Comparison of ENCODE assay signal across 8 mouse cellular contexts in the genomic region with DNA sequence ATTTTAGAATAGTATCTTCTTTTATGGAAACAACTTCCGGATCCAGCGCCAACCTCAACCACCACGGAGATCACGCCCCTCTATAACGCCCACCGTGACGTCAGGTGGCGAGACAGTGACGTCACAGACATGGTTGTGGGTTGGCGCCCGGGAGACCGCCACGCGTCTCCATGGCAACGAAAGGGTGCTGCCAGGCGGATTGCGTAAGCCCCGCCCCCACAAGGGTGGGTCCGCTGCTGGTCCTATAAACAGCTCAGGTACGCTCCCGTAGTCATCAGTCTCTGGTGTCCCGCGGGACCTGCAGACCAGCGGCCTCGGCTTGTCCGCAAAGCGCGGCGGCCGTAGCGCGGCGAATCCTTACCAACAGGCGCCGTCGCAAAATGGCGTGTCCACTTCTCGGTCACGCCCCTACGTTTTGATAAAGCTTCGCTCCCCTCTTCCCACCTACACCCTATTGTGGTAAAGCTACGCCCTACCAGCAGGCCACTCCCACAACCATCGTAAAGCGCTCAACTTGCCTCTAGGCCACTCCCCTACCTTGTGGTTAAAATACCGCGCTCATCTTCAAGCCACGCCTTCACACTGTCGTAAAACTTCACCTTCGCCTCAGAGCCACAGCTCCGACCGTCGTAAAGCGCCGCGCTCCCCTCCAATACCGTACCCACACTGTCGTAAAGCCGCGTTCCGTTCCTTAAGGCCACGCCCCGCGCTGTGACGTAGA. TPM values are rescaled to one million over a fixed set of nuclear protein-coding genes. Genes with fewer than 3 reads are reported as not detected.
DNase-seq lines count a peak whose midpoint lies in the region; ATAC-seq and TF ChIP-seq lines count a peak whose summit lies in the region.

No protein-coding gene starts in this region.

- DNase-seq in 416B (ENCODE audit: low read depth) = peak; percentile 100
- DNase-seq in heart, adult 8-10 months (ENCODE audit: low spot score) = peak; percentile 99
- DNase-seq in kidney, adult 9 months = peak; percentile 100
- peak; percentile 100 for DNase-seq in limb, embryonic 14.5 days (ENCODE audit: low spot score)
- DNase-seq in midbrain, postnatal 0 days (ENCODE audit: low spot score) = peak; percentile 100
- DNase-seq in spleen, postnatal 14 days (ENCODE audit: low spot score in 2 of 2) = peak; percentile 98 to 99

- H3K36me3 ChIP-seq in embryonic facial prominence, embryonic 15.5 days = 0 out of 2 replicates have a peak, but pooled peaks cover 4% of the 10 kb centered on the region
- H3K36me3 ChIP-seq in limb, embryonic 14.5 days (ENCODE audit: control insufficient read depth, insufficient read depth, low read length) = no peaks in the 10 kb centered on the region
- no peaks in the 10 kb centered on the region for H3K36me3 ChIP-seq in midbrain, postnatal 0 days (ENCODE audit: insufficient read depth, low read length)

- TF ChIP-seq CTCF in bone marrow, adult 2 months (IDR thresholded peaks at IDR 0.05; ENCODE audit: control insufficient read depth, insufficient read depth, low read length) = no peak
- TF ChIP-seq CTCF in midbrain, postnatal 0 days (IDR thresholded peaks at IDR 0.05) = no peak

- H3K4me1 ChIP-seq in bone marrow, adult 2 months (ENCODE audit: control insufficient read depth, insufficient read depth, low read length) = peaks cover 4% of the 10 kb centered on the region
- H3K4me1 ChIP-seq in embryonic facial prominence, embryonic 15.5 days = peaks cover 33% of the 10 kb centered on the region
- H3K4me1 ChIP-seq in limb, embryonic 14.5 days (ENCODE audit: control insufficient read depth, insufficient read depth, low read length) = peaks cover 13% of the 10 kb centered on the region
- H3K4me1 ChIP-seq in midbrain, postnatal 0 days (ENCODE audit: insufficient read depth, low read length) = peaks cover 11% of the 10 kb centered on the region

- H3K9ac ChIP-seq in embryonic facial prominence, embryonic 15.5 days = peak overlapping the region; percentile 87
- H3K9ac ChIP-seq in limb, embryonic 14.5 days (ENCODE audit: low read depth, low read length, severe bottlenecking) = peak overlapping the region; percentile 85
- H3K9ac ChIP-seq in midbrain, postnatal 0 days (replicated peaks; ENCODE audit: low read length, poor library complexity, severe bottlenecking) = peak overlapping the region; percentile 91

- no peaks in the 10 kb centered on the region for H3K27me3 ChIP-seq in embryonic facial prominence, embryonic 15.5 days
- no peaks in the 10 kb centered on the region for H3K27me3 ChIP-seq in limb, embryonic 14.5 days (ENCODE audit: control insufficient read depth, insufficient read depth, low read length)
- H3K27me3 ChIP-seq in midbrain, postnatal 0 days (ENCODE audit: insufficient read depth, low read length) = no peaks in the 10 kb centered on the region

- peak overlapping the region; percentile 76 for H3K4me3 ChIP-seq in bone marrow, adult 2 months (replicated peaks; ENCODE audit: control insufficient read depth, low read depth, low read length)
- H3K4me3 ChIP-seq in embryonic facial prominence, embryonic 15.5 days (replicated peaks) = peak overlapping the region; percentile 78
- H3K4me3 ChIP-seq in limb, embryonic 14.5 days (replicated peaks; ENCODE audit: low read length) = peak overlapping the region; percentile 85
- peak overlapping the region; percentile 81 for H3K4me3 ChIP-seq in midbrain, postnatal 0 days (ENCODE audit: low read depth, low read length)

- no peaks in the 10 kb centered on the region for H3K9me3 ChIP-seq in embryonic facial prominence, embryonic 15.5 days (replicated peaks)
- no peaks in the 10 kb centered on the region for H3K9me3 ChIP-seq in limb, embryonic 14.5 days (ENCODE audit: control insufficient read depth, low read length)
- no peaks in the 10 kb centered on the region for H3K9me3 ChIP-seq in midbrain, postnatal 0 days (ENCODE audit: low read length)

- H3K27ac ChIP-seq in bone marrow, adult 2 months (ENCODE audit: control insufficient read depth, insufficient read depth, low read depth, low read length, poor library complexity) = peak overlapping the region; percentile 95
- peak overlapping the region; percentile 95 for H3K27ac ChIP-seq in embryonic facial prominence, embryonic 15.5 days (replicated peaks)
- H3K27ac ChIP-seq in limb, embryonic 14.5 days (replicated peaks; ENCODE audit: low read depth, low read length) = peak overlapping the region; percentile 86
- peak overlapping the region; percentile 81 for H3K27ac ChIP-seq in midbrain, postnatal 0 days (ENCODE audit: low read depth, low read length)

- peak; percentile 82; the same call in 1 of the 2 replicates for TF ChIP-seq POLR2A in bone marrow, adult 2 months (IDR thresholded peaks at IDR 0.05; ENCODE audit: borderline replicate concordance, control insufficient read depth, low read depth, low read length)
- TF ChIP-seq POLR2A in limb, embryonic 14.5 days (IDR thresholded peaks at IDR 0.05; ENCODE audit: borderline replicate concordance, extremely low read depth, insufficient read depth, insufficient read length) = no peak

- peak; percentile 96 for ATAC-seq in embryonic facial prominence, embryonic 15.5 days (ENCODE audit: insufficient number of reproducible peaks, low FRiP score, low TSS enrichment, low read depth)
- ATAC-seq in limb, embryonic 14.5 days (ENCODE audit: low FRiP score, low read depth) = peak; percentile 96
- ATAC-seq in midbrain, postnatal 0 days (ENCODE audit: low FRiP score) = peak; percentile 96

- H3K4me2 ChIP-seq in embryonic facial prominence, embryonic 15.5 days (replicated peaks) = peak overlapping the region; percentile 59
- peak overlapping the region; percentile 94 for H3K4me2 ChIP-seq in limb, embryonic 14.5 days (replicated peaks; ENCODE audit: low read depth, low read length, severe bottlenecking)
- H3K4me2 ChIP-seq in midbrain, postnatal 0 days (ENCODE audit: low read depth, low read length, poor library complexity, severe bottlenecking) = peak overlapping the region; percentile 73

- WGBS in bone marrow, adult 2 months = under 1% methylated on average over 64 of the region's 64 CpGs
- WGBS in embryonic facial prominence, embryonic 15.5 days = under 1% methylated on average over 64 of the region's 64 CpGs
- WGBS in limb, embryonic 14.5 days = under 1% methylated on average over 64 of the region's 64 CpGs
- 1% methylated on average over 64 of the region's 64 CpGs for WGBS in midbrain, postnatal 0 days

RNA-seq across cellular contexts. Expression of a gene that starts 0.5 kb away (rescaled TPM):
- polyA plus RNA-seq in bone marrow, adult 2 months (2011; ENCODE audit: insufficient read depth, insufficient read length, low replicate concordance, missing spikeins) = 49.9 and 75.2 TPM in 2 replicates
- 172 and 190 TPM in 2 replicates for polyA plus RNA-seq in embryonic facial prominence, embryonic 15.5 days (2015; fragmentation: Nextera tagmentation; extraction: Ambion mirVana)
- 100 to 1,000 TPM; 119 to 132 (median 122) TPM for total RNA-seq in heart, adult 8-10 months (2022)
- polyA plus RNA-seq in limb, embryonic 14.5 days (2012; rRNA removed) = 253 and 298 TPM in 2 replicates
- polyA plus RNA-seq in limb, embryonic 14.5 days (2014; fragmentation: Nextera tagmentation; extraction: Ambion mirVana) = 110 and 125 TPM in 2 replicates
- 124 and 146 TPM in 2 replicates for total RNA-seq in midbrain, postnatal 0 days (2014; rRNA removed)
- polyA plus RNA-seq in midbrain, postnatal 0 days (2015; fragmentation: Nextera tagmentation; extraction: Ambion mirVana) = 90.5 and 93.3 TPM in 2 replicates

RNA-seq across cellular contexts. Expression of a gene that starts 16.3 kb away (rescaled TPM):
- 2.0 and 2.4 TPM in 2 replicates for polyA plus RNA-seq in bone marrow, adult 2 months (2011; ENCODE audit: insufficient read depth, insufficient read length, low replicate concordance, missing spikeins)
- polyA plus RNA-seq in embryonic facial prominence, embryonic 15.5 days (2015; fragmentation: Nextera tagmentation; extraction: Ambion mirVana) = 4.8 TPM in 2 replicates
- under 1 TPM; 0.17 to 0.57 (median 0.30) TPM for total RNA-seq in heart, adult 8-10 months (2022)
- 5.6 and 6.2 TPM in 2 replicates for polyA plus RNA-seq in limb, embryonic 14.5 days (2012; rRNA removed)
- 2.2 and 2.8 TPM in 2 replicates for polyA plus RNA-seq in limb, embryonic 14.5 days (2014; fragmentation: Nextera tagmentation; extraction: Ambion mirVana)
- total RNA-seq in midbrain, postnatal 0 days (2014; rRNA removed) = 2.0 and 2.7 TPM in 2 replicates
- 1.7 and 1.8 TPM in 2 replicates for polyA plus RNA-seq in midbrain, postnatal 0 days (2015; fragmentation: Nextera tagmentation; extraction: Ambion mirVana)

RNA-seq across cellular contexts. Expression of a gene that starts 19.4 kb away (rescaled TPM):
- 2.2 and 3.2 TPM in 2 replicates for polyA plus RNA-seq in bone marrow, adult 2 months (2011; ENCODE audit: insufficient read depth, insufficient read length, low replicate concordance, missing spikeins)
- 7.0 and 7.5 TPM in 2 replicates for polyA plus RNA-seq in embryonic facial prominence, embryonic 15.5 days (2015; fragmentation: Nextera tagmentation; extraction: Ambion mirVana)
- total RNA-seq in heart, adult 8-10 months (2022) = under 1 TPM; 0.44 to 0.81 (median 0.73) TPM
- polyA plus RNA-seq in limb, embryonic 14.5 days (2012; rRNA removed) = 16.8 and 29.2 TPM in 2 replicates
- 5.6 and 6.4 TPM in 2 replicates for polyA plus RNA-seq in limb, embryonic 14.5 days (2014; fragmentation: Nextera tagmentation; extraction: Ambion mirVana)
- 4.0 and 6.2 TPM in 2 replicates for total RNA-seq in midbrain, postnatal 0 days (2014; rRNA removed)
- polyA plus RNA-seq in midbrain, postnatal 0 days (2015; fragmentation: Nextera tagmentation; extraction: Ambion mirVana) = 4.6 and 4.9 TPM in 2 replicates

RNA-seq across cellular contexts. Expression of a gene that starts 19.4 kb away (rescaled TPM):
- polyA plus RNA-seq in bone marrow, adult 2 months (2011; ENCODE audit: insufficient read depth, insufficient read length, low replicate concordance, missing spikeins) = 12.9 and 17.2 TPM in 2 replicates
- polyA plus RNA-seq in embryonic facial prominence, embryonic 15.5 days (2015; fragmentation: Nextera tagmentation; extraction: Ambion mirVana) = 99.1 and 108 TPM in 2 replicates
- total RNA-seq in heart, adult 8-10 months (2022) = 10 to 100 TPM; 20.0 to 25.2 (median 21.9) TPM
- 83.1 and 107 TPM in 2 replicates for polyA plus RNA-seq in limb, embryonic 14.5 days (2012; rRNA removed)
- 91.4 and 104 TPM in 2 replicates for polyA plus RNA-seq in limb, embryonic 14.5 days (2014; fragmentation: Nextera tagmentation; extraction: Ambion mirVana)
- 27.8 and 32.4 TPM in 2 replicates for total RNA-seq in midbrain, postnatal 0 days (2014; rRNA removed)
- 73.1 and 76.9 TPM in 2 replicates for polyA plus RNA-seq in midbrain, postnatal 0 days (2015; fragmentation: Nextera tagmentation; extraction: Ambion mirVana)

RNA-seq across cellular contexts. Expression of a gene that starts 32.0 kb away (rescaled TPM):
- 44.4 and 53.1 TPM in 2 replicates for polyA plus RNA-seq in bone marrow, adult 2 months (2011; ENCODE audit: insufficient read depth, insufficient read length, low replicate concordance, missing spikeins)
- 112 and 115 TPM in 2 replicates for polyA plus RNA-seq in embryonic facial prominence, embryonic 15.5 days (2015; fragmentation: Nextera tagmentation; extraction: Ambion mirVana)
- total RNA-seq in heart, adult 8-10 months (2022) = 10 to 100 TPM; 44.7 to 48.1 (median 46.9) TPM
- 116 and 173 TPM in 2 replicates for polyA plus RNA-seq in limb, embryonic 14.5 days (2012; rRNA removed)
- polyA plus RNA-seq in limb, embryonic 14.5 days (2014; fragmentation: Nextera tagmentation; extraction: Ambion mirVana) = 129 and 132 TPM in 2 replicates
- total RNA-seq in midbrain, postnatal 0 days (2014; rRNA removed) = 264 and 275 TPM in 2 replicates
- polyA plus RNA-seq in midbrain, postnatal 0 days (2015; fragmentation: Nextera tagmentation; extraction: Ambion mirVana) = 152 and 157 TPM in 2 replicates

Comparison
In these comparisons a context has a peak if more than half of its experiments do, and no peak if none do; other contexts are left out.
1. Peak in every context shown above with its lines: DNase-seq, ATAC-seq, H3K4me3 ChIP-seq and H3K27ac ChIP-seq.